Mouse (Mus musculus) hindbrain, embryonic 11.5 days (tissue): ENCODE measurements around the gene Iqgap2. TPM values are rescaled to one million over a fixed set of nuclear protein-coding genes. Genes with fewer than 3 reads are reported as not detected.

Experiments
- ATAC-seq: fragments of 200-750 bp; cut with Nextera tagmentation; 2 replicates; pipeline ENCODE4 v1.8.0; 2017; ENCODE audit warnings: mild to moderate bottlenecking, moderate TSS enrichment, moderate library complexity; ENCODE audit not compliant: low FRiP score
- DNase-seq: peaks from one replicate; pipeline ENCODE4 v3.0.0-alpha.2; 2015; ENCODE audit warnings: low spot score
- H3K27ac ChIP-seq: fragments of 300-500 bp; sonication (generic); 2 replicates; pipeline ENCODE4 v1.5.1; 2014; ENCODE audit warnings: mild to moderate bottlenecking, low read depth, low read length
- H3K27me3 ChIP-seq: fragments of 300-500 bp; sonication (generic); 2 replicates; pipeline ENCODE4 v1.6.1; 2014; ENCODE audit warnings: mild to moderate bottlenecking, low read length, moderate library complexity, mixed read lengths; ENCODE audit not compliant: control insufficient read depth, insufficient read depth
- H3K36me3 ChIP-seq: fragments of 300-500 bp; sonication (generic); 2 replicates; pipeline ENCODE4 v1.6.1; 2014; ENCODE audit warnings: mild to moderate bottlenecking, low read length, moderate library complexity, mixed read lengths; ENCODE audit not compliant: control insufficient read depth, insufficient read depth
- H3K4me1 ChIP-seq: fragments of 300-500 bp; sonication (generic); replicated peaks from 2 replicates; pipeline ENCODE4 v1.6.1; 2014; ENCODE audit warnings: low read length, mixed read lengths; ENCODE audit not compliant: control insufficient read depth, insufficient read depth
- H3K4me2 ChIP-seq: fragments of 300-500 bp; sonication (generic); replicated peaks from 2 replicates; pipeline ENCODE4 v1.6.1; 2014; ENCODE audit warnings: mild to moderate bottlenecking, low read depth, low read length
- H3K4me3 ChIP-seq: fragments of 300-500 bp; sonication (generic); 2 replicates; pipeline ENCODE4 v1.5.1; 2014; ENCODE audit warnings: low read depth, low read length
- H3K9ac ChIP-seq: fragments of 300-500 bp; sonication (generic); 2 replicates; pipeline ENCODE4 v1.6.1; 2014; ENCODE audit warnings: low read depth, low read length
- H3K9me3 ChIP-seq: fragments of 300-500 bp; sonication (generic); 2 replicates; pipeline ENCODE4 v1.6.1; 2016; ENCODE audit warnings: low read length; ENCODE audit not compliant: control insufficient read depth
- WGBS: fragments of 180-500 bp; shearing (Covaris S2); extraction: QIAGEN DNeasy Blood & Tissue Kit; methylation state at CpG from one replicate; pipeline ENCODE4 v1.1.7; 2014; 5-methylcytosine and 5-hydroxymethylcytosine counted together
- polyA plus RNA-seq: library from polyadenylated mRNA; unstranded; fragments of >200 nt; fragmentation: Nextera tagmentation; extraction: Ambion mirVana; gene quantifications from 2 replicates; pipeline ENCODE4 v1.2.1, GENCODE M21; 2014

The Iqgap2 gene
- polyA plus RNA-seq, 1 experiment from 2014 or later: 20.7 TPM

DNA sequence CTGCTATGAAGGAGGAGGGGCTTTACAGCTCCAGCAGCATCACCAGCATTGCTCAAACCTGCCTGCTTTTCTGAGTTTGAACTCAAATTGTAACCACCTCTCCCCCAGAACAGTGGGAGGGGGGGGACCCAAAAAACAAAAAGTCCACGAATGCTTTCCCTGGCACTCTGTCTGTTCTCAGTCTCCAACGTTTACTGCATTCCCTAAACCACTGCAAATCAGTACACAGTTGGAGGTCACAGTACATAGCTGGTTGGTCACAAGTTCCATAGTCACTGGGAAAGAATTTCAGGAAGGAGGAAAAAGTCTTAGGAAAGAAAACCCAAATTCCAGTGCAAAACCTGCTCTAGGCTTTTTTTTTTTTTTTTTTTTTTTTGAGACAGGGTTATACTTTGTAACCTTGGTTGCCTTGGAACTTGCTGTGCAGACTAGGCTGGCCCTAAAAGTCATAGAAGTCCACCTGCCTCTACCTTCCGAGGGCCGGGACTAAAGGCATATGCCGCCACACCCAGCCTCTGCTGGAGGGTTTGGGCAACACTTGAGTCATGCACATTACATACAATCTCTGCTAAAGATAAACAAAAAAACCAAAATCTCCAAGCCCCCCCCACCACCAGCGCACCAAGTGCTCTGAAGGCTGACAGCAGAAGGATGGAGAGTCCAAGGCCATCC is 283.2 kb downstream of the Iqgap2 start:
- no peaks in the 10 kb centered on the region for H3K9me3 ChIP-seq
- no peak overlapping the region for H3K4me2 ChIP-seq
- H3K4me3 ChIP-seq: no peak overlapping the region
- 84% methylated on average over 6 of the region's 6 CpGs for WGBS
- ATAC-seq: no peak
- H3K4me1 ChIP-seq: no peaks in the 10 kb centered on the region
- no peak overlapping the region for H3K9ac ChIP-seq
- H3K27ac ChIP-seq: no peak overlapping the region
- no peak for DNase-seq
- no peaks in the 10 kb centered on the region for H3K27me3 ChIP-seq
- H3K36me3 ChIP-seq: peaks cover 6% of the 10 kb centered on the region; the same call in 1 of the 2 replicates

DNA sequence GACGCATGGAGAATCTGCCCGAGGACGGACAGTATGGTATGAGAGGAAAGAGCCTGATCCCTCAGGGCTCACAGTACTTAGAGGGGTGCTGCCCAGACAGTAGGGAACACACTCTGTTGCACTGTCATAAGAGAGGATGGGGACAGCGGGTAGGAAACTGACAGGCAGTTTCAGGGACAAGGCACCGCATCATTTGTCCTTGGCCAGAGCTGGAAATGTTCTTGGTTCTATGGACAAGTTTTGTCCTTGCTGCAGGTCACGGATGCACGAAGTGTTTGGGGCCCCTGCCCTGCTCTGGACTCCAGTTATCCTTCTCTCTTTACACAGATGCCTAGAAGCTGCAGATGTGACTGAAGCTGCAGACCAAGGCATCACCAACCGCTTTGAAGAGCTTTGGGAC is 284.7 kb downstream of the Iqgap2 start:
- no peak overlapping the region for H3K27ac ChIP-seq
- WGBS: 94% methylated on average over 8 of the region's 8 CpGs
- H3K36me3 ChIP-seq: peaks cover 6% of the 10 kb centered on the region; the same call in 1 of the 2 replicates

DNA sequence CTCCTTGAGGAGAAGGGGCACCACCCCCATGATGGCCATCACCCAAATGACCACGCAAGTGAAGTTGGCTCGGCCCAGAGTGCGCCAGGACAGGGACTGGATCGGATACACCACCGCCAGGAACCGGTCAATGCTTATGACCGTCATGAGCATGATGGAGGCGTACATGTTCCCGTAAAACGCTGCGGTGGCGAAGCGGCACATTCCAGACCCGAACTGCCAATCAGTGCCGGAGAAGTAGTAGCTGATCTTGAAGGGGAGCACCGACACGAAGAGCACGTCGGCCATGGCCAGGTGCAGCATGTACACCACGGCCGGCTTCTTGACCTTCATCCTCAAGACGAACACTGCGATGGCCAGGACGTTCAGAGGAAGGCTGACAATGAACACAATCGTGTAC is 287.4 kb downstream of the Iqgap2 start:
- Histone ChIP-seq H3K9ac (no peak overlapping the region), H3K36me3 (peaks cover 8% of the 10 kb centered on the region; the same call in 1 of the 2 replicates)

More for the DNA sequence above, 284.7 kb downstream of the Iqgap2 start:
- H3K4me3 ChIP-seq: no peak overlapping the region
- no peak overlapping the region for H3K9ac ChIP-seq
- no peaks in the 10 kb centered on the region for H3K9me3 ChIP-seq
- no peaks in the 10 kb centered on the region for H3K4me1 ChIP-seq
- no peak overlapping the region for H3K4me2 ChIP-seq
- H3K27me3 ChIP-seq: no peaks in the 10 kb centered on the region
- DNase-seq (no peak), ATAC-seq (no peak)

DNA sequence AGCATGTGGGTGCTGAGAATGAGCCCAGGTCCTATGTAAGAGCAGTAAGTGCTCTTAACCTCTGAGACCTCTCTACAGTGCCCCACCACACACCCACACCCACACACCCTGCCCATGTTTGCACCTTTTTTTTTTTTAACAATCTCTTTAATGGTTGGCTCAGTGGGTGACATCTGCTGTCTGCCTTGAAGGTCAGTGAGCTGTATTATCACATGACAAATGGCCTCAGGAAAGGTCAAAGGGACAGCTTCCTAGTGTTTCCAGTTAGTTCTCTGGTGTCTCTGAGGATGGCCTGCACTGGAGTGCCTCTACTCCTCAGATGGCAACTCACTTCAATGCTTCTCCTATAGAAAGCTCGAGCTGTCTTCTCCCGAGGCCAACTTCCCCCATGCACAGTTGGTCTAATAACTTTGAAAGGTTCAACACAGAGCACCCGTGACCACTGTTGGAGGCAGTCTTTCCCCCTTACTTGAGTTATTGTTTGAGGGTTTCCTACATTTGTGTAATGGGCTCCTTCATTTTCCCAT is 291.8 kb downstream of the Iqgap2 start:
- Histone ChIP-seq H3K27ac (no peak overlapping the region), H3K4me3 (no peak overlapping the region), H3K4me1 (no peaks in the 10 kb centered on the region), H3K9me3 (no peaks in the 10 kb centered on the region), H3K36me3 (peaks cover 8% of the 10 kb centered on the region; the same call in 1 of the 2 replicates), H3K9ac (no peak overlapping the region), H3K4me2 (no peak overlapping the region), H3K27me3 (no peaks in the 10 kb centered on the region)
- WGBS: 62% methylated on average over 3 of the region's 3 CpGs
- ATAC-seq (no peak), DNase-seq (no peak)

More for the DNA sequence above, 287.4 kb downstream of the Iqgap2 start:
- no peaks in the 10 kb centered on the region for H3K27me3 ChIP-seq
- ATAC-seq: no peak
- H3K27ac ChIP-seq: no peak overlapping the region
- WGBS: 96% methylated on average over 25 of the region's 25 CpGs
- no peak for DNase-seq
- H3K4me2 ChIP-seq: no peak overlapping the region
- H3K4me1 ChIP-seq: no peaks in the 10 kb centered on the region
- no peak overlapping the region for H3K4me3 ChIP-seq
- no peaks in the 10 kb centered on the region for H3K9me3 ChIP-seq

DNA sequence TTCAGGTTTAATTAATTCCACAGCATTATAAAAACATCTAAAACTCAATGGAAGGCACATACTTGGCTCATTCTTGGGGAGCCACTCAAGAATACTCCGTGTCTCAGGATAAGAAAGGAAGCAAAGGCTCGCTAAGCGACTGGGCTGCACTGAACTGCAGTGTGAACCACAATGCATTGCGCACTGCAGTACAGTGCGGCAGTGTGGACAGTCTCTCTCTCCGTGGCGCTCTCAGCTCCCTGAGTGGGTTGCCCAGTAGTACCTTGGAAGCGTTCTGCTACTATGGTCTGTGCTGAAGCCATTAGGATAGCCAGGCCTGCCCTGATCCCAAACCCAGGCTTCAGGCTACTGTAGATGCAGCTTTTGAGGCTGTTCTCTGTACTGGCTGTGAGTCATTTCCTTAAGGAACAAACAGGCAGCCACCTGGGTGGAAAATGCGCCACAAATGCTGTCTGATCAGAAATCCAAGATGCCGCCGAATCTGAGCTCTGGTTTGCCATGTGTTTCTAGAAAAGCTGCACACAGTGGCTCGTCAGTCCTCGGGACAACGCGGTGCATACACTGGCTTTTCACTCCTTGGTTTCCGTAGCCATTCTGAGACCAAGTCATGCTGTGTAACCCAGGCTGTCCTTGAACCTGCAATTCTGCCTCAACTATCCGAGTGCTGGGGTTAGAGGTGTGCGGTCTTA is 293.3 kb downstream of the Iqgap2 start:
- no peaks in the 10 kb centered on the region for H3K27me3 ChIP-seq
- no peak for ATAC-seq
- 0 out of 2 replicates have a peak, but pooled peaks cover 2% of the 10 kb centered on the region for H3K36me3 ChIP-seq
- DNase-seq: no peak
- H3K9me3 ChIP-seq: no peaks in the 10 kb centered on the region
- 90% methylated on average over 18 of the region's 18 CpGs for WGBS
- H3K4me3 ChIP-seq: no peak overlapping the region
- no peak overlapping the region for H3K4me2 ChIP-seq
- H3K9ac ChIP-seq: no peak overlapping the region
- H3K27ac ChIP-seq: no peak overlapping the region
- H3K4me1 ChIP-seq: no peaks in the 10 kb centered on the region

DNA sequence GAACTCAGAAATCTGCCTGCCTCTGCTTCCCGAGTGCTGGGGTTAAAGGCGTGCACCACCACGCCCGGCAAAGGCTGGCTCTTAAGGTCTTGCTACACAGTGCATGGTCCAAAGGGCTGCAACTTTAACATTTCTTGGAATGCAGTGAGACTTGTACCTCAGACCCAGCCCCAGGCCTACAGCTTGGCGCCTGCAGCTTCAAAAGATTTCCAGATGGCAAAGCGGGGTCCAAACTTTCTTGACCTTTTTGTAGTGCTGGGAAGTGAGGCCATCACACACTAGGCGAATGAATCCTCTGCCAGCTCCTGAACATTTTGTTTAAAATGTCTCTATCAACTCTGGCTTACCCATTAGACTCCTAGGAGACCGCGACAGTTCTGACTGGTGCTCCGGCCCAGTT is 294.1 kb downstream of the Iqgap2 start:
- 95% methylated on average over 10 of the region's 10 CpGs for WGBS
- Histone ChIP-seq H3K9ac (no peak overlapping the region), H3K4me3 (no peak overlapping the region), H3K27me3 (no peaks in the 10 kb centered on the region), H3K4me2 (no peak overlapping the region), H3K27ac (no peak overlapping the region), H3K36me3 (0 out of 2 replicates have a peak, but pooled peaks cover 2% of the 10 kb centered on the region), H3K4me1 (no peaks in the 10 kb centered on the region), H3K9me3 (no peaks in the 10 kb centered on the region)
- ATAC-seq (no peak), DNase-seq (no peak)

DNA sequence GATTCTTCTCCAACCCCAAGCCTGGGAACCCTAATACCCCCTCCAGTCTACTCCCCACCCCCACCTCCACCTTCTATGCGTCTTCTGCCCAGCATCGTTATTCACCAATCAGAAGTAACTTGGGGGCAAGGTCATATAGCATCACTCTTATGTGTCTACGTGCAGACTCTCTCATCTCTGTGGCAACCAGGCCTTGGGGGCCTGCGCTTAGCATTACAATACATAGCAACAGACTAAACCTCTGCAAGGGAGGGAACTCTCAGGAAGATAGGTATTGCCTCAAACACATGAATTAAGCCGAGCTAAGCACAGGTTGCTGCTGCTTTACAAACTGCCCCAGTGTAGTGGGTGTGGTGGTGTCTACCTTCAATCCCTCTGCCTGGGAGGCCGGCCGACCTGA is 295.0 kb downstream of the Iqgap2 start:
- H3K4me3 ChIP-seq: no peak overlapping the region
- 0 out of 2 replicates have a peak, but pooled peaks cover 2% of the 10 kb centered on the region for H3K36me3 ChIP-seq
- no peaks in the 10 kb centered on the region for H3K4me1 ChIP-seq
- no peaks in the 10 kb centered on the region for H3K9me3 ChIP-seq
- no peak overlapping the region for H3K9ac ChIP-seq
- no peak overlapping the region for H3K27ac ChIP-seq
- H3K4me2 ChIP-seq: no peak overlapping the region
- no peak for DNase-seq
- no peak for ATAC-seq
- 79% methylated on average over 7 of the region's 7 CpGs for WGBS
- no peaks in the 10 kb centered on the region for H3K27me3 ChIP-seq

DNA sequence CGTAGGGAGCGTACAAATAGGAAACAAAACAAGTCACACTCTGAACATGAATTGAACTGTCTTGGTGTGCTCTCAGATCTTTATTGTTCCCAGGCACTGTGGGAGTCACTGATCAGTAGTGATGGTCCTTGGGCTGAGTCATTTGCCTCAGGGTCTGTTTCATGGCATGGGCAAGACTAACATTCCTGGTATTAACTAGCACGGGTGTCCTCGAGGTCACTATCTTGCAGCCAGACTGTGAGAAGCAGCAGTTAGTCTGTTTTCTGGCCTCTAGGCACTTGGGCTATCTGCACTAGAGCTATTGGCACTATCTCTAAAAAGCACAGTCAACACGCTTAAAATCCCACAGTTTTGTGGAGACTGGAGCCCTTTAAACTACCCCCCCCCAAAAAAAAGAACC is 295.8 kb downstream of the Iqgap2 start:
- DNase-seq: no peak
- Histone ChIP-seq H3K27me3 (no peaks in the 10 kb centered on the region), H3K9ac (no peak overlapping the region), H3K4me1 (no peaks in the 10 kb centered on the region), H3K4me2 (no peak overlapping the region), H3K36me3 (0 out of 2 replicates have a peak, but pooled peaks cover 2% of the 10 kb centered on the region), H3K4me3 (no peak overlapping the region), H3K9me3 (no peaks in the 10 kb centered on the region), H3K27ac (no peak overlapping the region)
- WGBS: 77% methylated on average over 5 of the region's 5 CpGs
- no peak for ATAC-seq
